Mouse (Mus musculus): ENCODE measurements around the gene Saysd1. TPM values are rescaled to one million over a fixed set of nuclear protein-coding genes. Genes with fewer than 3 reads are reported as not detected.

Gene Saysd1
- polyA plus RNA-seq, 1 experiment from 2014 or later, result 13.4 TPM

- ATAC-seq (ENCODE audit: low FRiP score, low TSS enrichment), result no peak
- Histone ChIP-seq H3K9me3 (ENCODE audit: low read length) (no peaks in the 10 kb centered on the region), H3K4me1 (ENCODE audit: insufficient read depth, low read length) (peaks cover 27% of the 10 kb centered on the region), H3K9ac (replicated peaks; ENCODE audit: low read length) (peak overlapping the region; percentile 48), H3K27ac (ENCODE audit: low read length) (peak overlapping the region; percentile 65), H3K4me2 (replicated peaks; ENCODE audit: low read depth, low read length) (peak overlapping the region; percentile 85), H3K27me3 (ENCODE audit: insufficient read depth, low read length) (no peaks in the 10 kb centered on the region), H3K36me3 (ENCODE audit: insufficient read depth, low read length) (peaks cover 3% of the 10 kb centered on the region; the same call in 1 of the 2 replicates), H3K4me3 (ENCODE audit: low read length) (peak overlapping the region; percentile 49)
- WGBS, result 32% methylated on average over 4 of the region's 4 CpGs
Observed at GRCm38 (mm10) chr14:20178593-20178992, 40.3 kb upstream of the Saysd1 start.

DNA sequence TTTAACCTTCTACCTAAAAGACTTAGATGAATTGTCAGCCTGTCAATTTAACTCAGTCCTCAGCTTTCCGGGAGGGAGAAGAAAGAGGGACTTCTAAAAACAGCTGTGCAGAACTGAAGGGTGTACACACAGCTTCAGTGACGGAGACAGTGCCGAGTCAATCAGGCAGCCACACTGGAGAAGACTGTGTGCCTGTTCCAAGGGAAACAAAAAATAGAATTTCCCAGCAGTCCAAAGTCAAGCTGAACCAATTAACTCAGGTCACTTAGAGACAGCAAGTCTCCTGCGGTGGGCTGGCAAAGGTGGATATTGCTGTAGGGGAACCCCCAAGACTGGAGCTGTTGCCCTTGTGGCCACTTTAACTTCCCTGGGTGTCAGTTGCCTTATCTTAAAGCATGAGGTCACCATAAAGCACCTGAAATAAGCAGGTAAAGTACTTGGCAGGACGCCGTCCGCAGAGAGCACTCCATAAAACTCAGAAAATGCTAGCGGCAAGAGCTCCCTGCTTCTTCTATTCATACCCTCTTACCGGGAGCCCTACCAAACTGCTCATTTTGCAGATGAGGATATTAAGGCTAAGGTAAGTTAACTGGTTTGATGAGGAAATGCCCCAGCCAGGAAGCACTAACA is 39.3 kb upstream of the Saysd1 start:
- Histone ChIP-seq H3K9me3 (ENCODE audit: low read length) (no peaks in the 10 kb centered on the region), H3K4me3 (ENCODE audit: low read length) (peak overlapping the region; percentile 49; the same call in 1 of the 2 replicates), H3K27me3 (ENCODE audit: insufficient read depth, low read length) (no peaks in the 10 kb centered on the region), H3K4me1 (ENCODE audit: insufficient read depth, low read length) (peaks cover 31% of the 10 kb centered on the region), H3K27ac (ENCODE audit: low read length) (peak overlapping the region; percentile 65; the same call in 1 of the 2 replicates), H3K9ac (replicated peaks; ENCODE audit: low read length) (no peak overlapping the region), H3K4me2 (replicated peaks; ENCODE audit: low read depth, low read length) (peak overlapping the region; percentile 85), H3K36me3 (ENCODE audit: insufficient read depth, low read length) (peaks cover 3% of the 10 kb centered on the region; the same call in 1 of the 2 replicates)
- 71% methylated on average over 9 of the region's 9 CpGs for WGBS
- ATAC-seq (ENCODE audit: low FRiP score, low TSS enrichment), result no peak

DNA sequence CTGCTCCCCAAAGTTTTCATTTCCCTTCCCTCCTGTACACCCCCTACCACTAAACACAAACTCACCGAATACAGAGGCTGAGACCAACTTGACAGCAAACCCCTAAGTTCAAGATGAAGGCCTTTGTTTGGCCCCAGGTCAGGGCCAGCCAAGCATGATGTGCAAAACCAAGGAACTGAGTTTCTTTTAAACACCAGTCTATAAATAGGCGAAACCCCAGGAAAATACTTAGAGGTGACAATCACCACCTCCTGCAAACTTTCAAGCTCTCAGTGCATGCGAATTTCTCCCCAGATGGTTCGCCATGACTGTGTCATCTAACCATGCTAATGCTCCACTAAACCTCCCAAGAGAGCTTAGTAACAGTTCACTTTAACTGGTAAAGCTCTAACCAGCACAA is 37.4 kb upstream of the Saysd1 start:
- peaks cover 6% of the 10 kb centered on the region; the same call in 1 of the 2 replicates for H3K36me3 ChIP-seq (ENCODE audit: insufficient read depth, low read length)
- peaks cover 35% of the 10 kb centered on the region for H3K4me1 ChIP-seq (ENCODE audit: insufficient read depth, low read length)
- H3K27ac ChIP-seq (ENCODE audit: low read length), result no peak overlapping the region
- H3K9me3 ChIP-seq (ENCODE audit: low read length), result no peaks in the 10 kb centered on the region
- no peak overlapping the region for H3K4me3 ChIP-seq (ENCODE audit: low read length)
- 89% methylated on average over 4 of the region's 4 CpGs for WGBS
- ATAC-seq (ENCODE audit: low FRiP score, low TSS enrichment), result no peak
- no peak overlapping the region for H3K4me2 ChIP-seq (replicated peaks; ENCODE audit: low read depth, low read length)
- H3K9ac ChIP-seq (replicated peaks; ENCODE audit: low read length), result no peak overlapping the region
- no peaks in the 10 kb centered on the region for H3K27me3 ChIP-seq (ENCODE audit: insufficient read depth, low read length)

DNA sequence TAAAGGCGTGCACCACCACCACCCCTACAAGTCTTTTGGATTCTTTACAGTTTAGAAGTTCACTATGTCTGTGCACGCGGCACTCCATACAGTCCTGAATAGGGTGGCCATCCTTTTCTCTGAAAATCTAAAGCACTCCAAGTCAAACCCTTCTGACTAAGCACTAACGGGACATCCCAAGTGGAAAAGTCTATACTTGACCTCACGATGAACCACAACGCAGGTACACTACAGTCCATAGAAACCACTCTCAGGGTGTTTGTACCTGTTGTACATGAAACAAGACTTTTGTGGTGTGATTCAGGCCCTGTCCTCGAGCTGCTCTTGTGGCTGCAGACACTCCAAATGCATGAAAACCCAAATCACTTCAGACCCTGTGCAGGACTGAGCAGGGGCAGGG is 36.8 kb upstream of the Saysd1 start:
- H3K4me3 ChIP-seq (ENCODE audit: low read length), result no peak overlapping the region
- no peak overlapping the region for H3K27ac ChIP-seq (ENCODE audit: low read length)
- H3K4me1 ChIP-seq (ENCODE audit: insufficient read depth, low read length), result peaks cover 35% of the 10 kb centered on the region
- H3K36me3 ChIP-seq (ENCODE audit: insufficient read depth, low read length), result peaks cover 6% of the 10 kb centered on the region; the same call in 1 of the 2 replicates
- H3K9ac ChIP-seq (replicated peaks; ENCODE audit: low read length), result no peak overlapping the region
- no peaks in the 10 kb centered on the region for H3K27me3 ChIP-seq (ENCODE audit: insufficient read depth, low read length)
- ATAC-seq (ENCODE audit: low FRiP score, low TSS enrichment), result no peak
- no peaks in the 10 kb centered on the region for H3K9me3 ChIP-seq (ENCODE audit: low read length)
- no peak overlapping the region for H3K4me2 ChIP-seq (replicated peaks; ENCODE audit: low read depth, low read length)
- WGBS, result 94% methylated on average over 7 of the region's 7 CpGs

- 84% methylated on average over 6 of the region's 6 CpGs for WGBS
- peaks cover 6% of the 10 kb centered on the region; the same call in 1 of the 2 replicates for H3K36me3 ChIP-seq (ENCODE audit: insufficient read depth, low read length)
- H3K4me2 ChIP-seq (replicated peaks; ENCODE audit: low read depth, low read length), result no peak overlapping the region
- H3K9me3 ChIP-seq (ENCODE audit: low read length), result no peaks in the 10 kb centered on the region
- H3K27ac ChIP-seq (ENCODE audit: low read length), result no peak overlapping the region
- no peak overlapping the region for H3K4me3 ChIP-seq (ENCODE audit: low read length)
- no peak for ATAC-seq (ENCODE audit: low FRiP score, low TSS enrichment)
- H3K4me1 ChIP-seq (ENCODE audit: insufficient read depth, low read length), result peaks cover 34% of the 10 kb centered on the region
- no peaks in the 10 kb centered on the region for H3K27me3 ChIP-seq (ENCODE audit: insufficient read depth, low read length)
- H3K9ac ChIP-seq (replicated peaks; ENCODE audit: low read length), result no peak overlapping the region
Observed at GRCm38 (mm10) chr14:20174696-20175095, 36.4 kb upstream of the Saysd1 start.

DNA sequence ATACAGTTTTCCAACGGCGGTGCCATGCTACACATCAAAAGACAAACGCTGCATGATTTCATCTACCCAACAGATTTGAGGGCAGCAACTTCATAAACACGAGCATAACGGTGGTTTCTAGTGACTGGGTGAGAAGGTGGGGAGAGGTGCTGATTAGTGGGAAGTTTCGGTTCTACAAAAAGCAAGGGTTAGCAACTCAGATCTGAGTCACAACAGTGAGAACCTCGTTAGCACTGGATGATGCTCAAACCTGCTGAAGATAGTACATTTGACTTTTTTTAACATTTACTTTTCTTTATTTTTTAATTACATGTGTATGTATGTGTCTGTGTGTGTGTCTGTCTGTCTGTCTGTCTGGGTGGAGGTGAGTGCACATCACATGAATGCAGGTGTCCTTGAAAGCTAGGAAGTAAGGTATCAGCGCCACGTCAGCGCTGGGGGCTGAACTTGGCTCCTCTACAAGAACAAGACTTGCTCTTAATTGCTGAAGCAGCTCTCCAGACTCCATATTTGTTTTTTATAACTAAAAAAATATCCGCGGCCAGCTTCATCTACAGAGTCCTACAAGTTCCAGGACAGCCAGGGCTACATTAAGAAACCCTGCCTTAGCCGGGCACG is 35.6 kb upstream of the Saysd1 start:
- Histone ChIP-seq H3K4me1 (ENCODE audit: insufficient read depth, low read length) (peaks cover 28% of the 10 kb centered on the region), H3K27me3 (ENCODE audit: insufficient read depth, low read length) (no peaks in the 10 kb centered on the region), H3K9ac (replicated peaks; ENCODE audit: low read length) (no peak overlapping the region), H3K27ac (ENCODE audit: low read length) (no peak overlapping the region), H3K36me3 (ENCODE audit: insufficient read depth, low read length) (peaks cover 6% of the 10 kb centered on the region; the same call in 1 of the 2 replicates), H3K4me2 (replicated peaks; ENCODE audit: low read depth, low read length) (no peak overlapping the region), H3K9me3 (ENCODE audit: low read length) (no peaks in the 10 kb centered on the region), H3K4me3 (ENCODE audit: low read length) (no peak overlapping the region)
- 90% methylated on average over 14 of the region's 14 CpGs for WGBS
- ATAC-seq (ENCODE audit: low FRiP score, low TSS enrichment), result no peak

DNA sequence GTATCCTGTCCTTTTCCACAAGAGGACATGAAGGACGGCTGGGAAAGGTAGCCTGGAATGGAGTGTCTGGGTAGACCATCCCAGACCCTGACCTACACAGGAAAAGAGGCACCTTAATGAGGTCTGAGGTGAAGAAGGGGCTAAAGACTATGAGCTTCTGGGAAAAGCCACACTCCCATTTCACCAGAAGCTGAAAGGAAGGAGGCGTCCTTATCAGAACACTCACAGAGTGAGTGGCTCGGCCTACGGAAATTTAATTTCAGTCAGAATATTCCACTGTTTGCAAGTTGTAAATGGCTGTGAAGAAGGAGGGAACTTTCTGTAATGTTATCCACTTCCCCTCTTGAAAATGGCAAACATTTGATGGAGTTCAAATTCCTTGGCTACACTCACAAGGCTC is 34.6 kb upstream of the Saysd1 start:
- Histone ChIP-seq H3K4me1 (ENCODE audit: insufficient read depth, low read length) (peaks cover 27% of the 10 kb centered on the region), H3K27me3 (ENCODE audit: insufficient read depth, low read length) (no peaks in the 10 kb centered on the region), H3K27ac (ENCODE audit: low read length) (no peak overlapping the region), H3K4me3 (ENCODE audit: low read length) (no peak overlapping the region), H3K4me2 (replicated peaks; ENCODE audit: low read depth, low read length) (no peak overlapping the region), H3K36me3 (ENCODE audit: insufficient read depth, low read length) (peaks cover 6% of the 10 kb centered on the region; the same call in 1 of the 2 replicates), H3K9me3 (ENCODE audit: low read length) (no peaks in the 10 kb centered on the region), H3K9ac (replicated peaks; ENCODE audit: low read length) (no peak overlapping the region)
- WGBS, result 31% methylated on average over 4 of the region's 4 CpGs
- ATAC-seq (ENCODE audit: low FRiP score, low TSS enrichment), result no peak

GRCm38 (mm10) chr14:20172509-20172908 is 34.2 kb upstream of the Saysd1 start:
- Histone ChIP-seq H3K4me1 (ENCODE audit: insufficient read depth, low read length) (peaks cover 29% of the 10 kb centered on the region), H3K27me3 (ENCODE audit: insufficient read depth, low read length) (no peaks in the 10 kb centered on the region), H3K36me3 (ENCODE audit: insufficient read depth, low read length) (peaks cover 6% of the 10 kb centered on the region; the same call in 1 of the 2 replicates), H3K9ac (replicated peaks; ENCODE audit: low read length) (no peak overlapping the region), H3K9me3 (ENCODE audit: low read length) (no peaks in the 10 kb centered on the region), H3K4me3 (ENCODE audit: low read length) (no peak overlapping the region), H3K27ac (ENCODE audit: low read length) (no peak overlapping the region), H3K4me2 (replicated peaks; ENCODE audit: low read depth, low read length) (no peak overlapping the region)
- ATAC-seq (ENCODE audit: low FRiP score, low TSS enrichment), result no peak
- WGBS, result 33% methylated on average over 5 of the region's 5 CpGs

- ATAC-seq (ENCODE audit: low FRiP score, low TSS enrichment), result no peak
- no peak overlapping the region for H3K27ac ChIP-seq (ENCODE audit: low read length)
- H3K36me3 ChIP-seq (ENCODE audit: insufficient read depth, low read length), result peaks cover 6% of the 10 kb centered on the region; the same call in 1 of the 2 replicates
- H3K9ac ChIP-seq (replicated peaks; ENCODE audit: low read length), result no peak overlapping the region
- WGBS, result 79% methylated on average over 3 of the region's 3 CpGs
- H3K27me3 ChIP-seq (ENCODE audit: insufficient read depth, low read length), result no peaks in the 10 kb centered on the region
- H3K9me3 ChIP-seq (ENCODE audit: low read length), result no peaks in the 10 kb centered on the region
- H3K4me1 ChIP-seq (ENCODE audit: insufficient read depth, low read length), result peaks cover 35% of the 10 kb centered on the region
- H3K4me2 ChIP-seq (replicated peaks; ENCODE audit: low read depth, low read length), result no peak overlapping the region
- no peak overlapping the region for H3K4me3 ChIP-seq (ENCODE audit: low read length)
Observed at GRCm38 (mm10) chr14:20171840-20172239, 33.5 kb upstream of the Saysd1 start.

- Histone ChIP-seq H3K4me2 (replicated peaks; ENCODE audit: low read depth, low read length) (no peak overlapping the region), H3K4me3 (ENCODE audit: low read length) (no peak overlapping the region), H3K27me3 (ENCODE audit: insufficient read depth, low read length) (no peaks in the 10 kb centered on the region), H3K36me3 (ENCODE audit: insufficient read depth, low read length) (0 out of 2 replicates have a peak, but pooled peaks cover 3% of the 10 kb centered on the region), H3K4me1 (ENCODE audit: insufficient read depth, low read length) (peaks cover 52% of the 10 kb centered on the region), H3K9ac (replicated peaks; ENCODE audit: low read length) (no peak overlapping the region), H3K27ac (ENCODE audit: low read length) (no peak overlapping the region), H3K9me3 (ENCODE audit: low read length) (no peaks in the 10 kb centered on the region)
- no peak for ATAC-seq (ENCODE audit: low FRiP score, low TSS enrichment)
- whole genome bisulfite sequencing, result 86% methylated on average over 4 of the region's 4 CpGs
Observed at GRCm38 (mm10) chr14:20169251-20169650, 30.9 kb upstream of the Saysd1 start.

Data from kidney, embryonic 16.5 days (tissue).